Mouse (Mus musculus) bone marrow, adult 2 months (tissue): ENCODE data around the gene Cdh16. TPM values are rescaled to one million over a fixed set of nuclear protein-coding genes. Genes with fewer than 3 reads are reported as not detected.
A peak's percentile ranks its signal among the peaks of the same experiment; 100 is the strongest.

ENCODE experiments used
- H3K27ac ChIP-seq: fragments of 200-500 bp; 2 replicates; pipeline ENCODE4 v1.5.1; 2012; ENCODE audit warnings: low read depth, mild to moderate bottlenecking, control low read depth, inconsistent platforms, low read length; ENCODE audit not compliant: control insufficient read depth, poor library complexity, insufficient read depth
- H3K4me1 ChIP-seq: fragments of 200-500 bp; 2 replicates; pipeline ENCODE4 v1.6.1; 2011; ENCODE audit warnings: low read length; ENCODE audit not compliant: control insufficient read depth, insufficient read depth
- H3K4me3 ChIP-seq: fragments of 200-500 bp; replicated peaks from 2 replicates; pipeline ENCODE3; 2011; ENCODE audit warnings: mild to moderate bottlenecking, low read depth, low read length, control low read depth; ENCODE audit not compliant: control insufficient read depth
- CTCF ChIP-seq: fragments of 200-500 bp; IDR thresholded peaks from 2 replicates; pipeline ENCODE4 v1.5.1; 2011; ENCODE audit warnings: low read length, control low read depth; ENCODE audit not compliant: control insufficient read depth, insufficient read depth
- POLR2A ChIP-seq: fragments of 200-500 bp; IDR thresholded peaks from 2 replicates; pipeline ENCODE4 v1.6.1; 2011; ENCODE audit warnings: low read depth, mild to moderate bottlenecking, control low read depth, low read length, borderline replicate concordance; ENCODE audit not compliant: control insufficient read depth
- WGBS: fragments of 180-500 bp; shearing (Covaris S2); methylation state at CpG from one replicate; pipeline ENCODE4 v1.1.7; 2018; 5-methylcytosine and 5-hydroxymethylcytosine counted together
- polyA plus RNA-seq: library from polyadenylated mRNA; stranded (reverse); fragments of >200 nt; gene quantifications from 2 replicates; pipeline ENCODE4 v1.2.4, GENCODE M21; 2011; ENCODE audit warnings: low replicate concordance; ENCODE audit not compliant: missing spikeins, insufficient read depth, insufficient read length

Cdh16 gene
- polyA plus RNA-seq, 1 experiment = 4.0 TPM

GRCm38 (mm10) chr8:104638010-104638409 lies 13.8 kb upstream of the Cdh16 start:
- 73% methylated on average over 6 of the region's 6 CpGs for WGBS
- Histone ChIP-seq H3K27ac (no peak overlapping the region), H3K4me1 (peaks cover 6% of the 10 kb centered on the region), H3K4me3 (no peak overlapping the region)
- TF ChIP-seq CTCF = no peak
- TF ChIP-seq POLR2A = no peak

GRCm38 (mm10) chr8:104635004-104635710 lies 11.0 kb upstream of the Cdh16 start:
- 81% methylated on average over 3 of the region's 3 CpGs for WGBS
- Histone ChIP-seq H3K4me3 (no peak overlapping the region), H3K4me1 (no peaks in the 10 kb centered on the region), H3K27ac (no peak overlapping the region)
- no peak for TF ChIP-seq POLR2A
- TF ChIP-seq CTCF = no peak

DNA sequence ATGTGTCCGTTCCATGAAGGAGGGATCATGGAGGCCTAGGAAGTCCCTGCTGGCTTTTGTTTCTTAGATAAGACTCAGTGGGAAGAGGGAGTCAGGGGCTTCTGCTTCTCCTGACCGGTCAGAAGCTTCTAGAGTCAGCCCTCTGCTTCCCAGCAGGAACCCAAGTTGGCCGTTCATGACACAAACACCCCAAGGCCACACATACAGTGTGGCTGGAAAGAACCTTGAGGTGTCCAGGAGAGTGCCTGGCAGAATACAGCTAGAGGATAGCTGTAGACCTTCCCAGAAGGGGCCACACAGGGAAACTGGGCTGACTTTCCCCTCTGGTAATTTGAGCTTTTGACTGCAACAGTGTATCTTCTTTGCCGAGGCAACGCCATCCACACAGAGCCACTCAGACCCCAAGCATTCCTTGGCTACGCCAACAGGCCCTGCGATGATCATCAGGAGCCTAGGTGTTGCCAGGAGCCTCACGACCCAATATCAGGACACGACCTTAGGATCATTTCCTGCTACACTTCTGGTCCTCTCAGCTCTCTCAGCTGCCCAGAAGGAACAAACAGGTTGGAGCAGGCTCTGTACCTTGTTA lies 9.1 kb upstream of the Cdh16 start:
- Histone ChIP-seq H3K4me1 (no peaks in the 10 kb centered on the region), H3K4me3 (no peak overlapping the region), H3K27ac (no peak overlapping the region)
- no peak for TF ChIP-seq CTCF
- no peak for TF ChIP-seq POLR2A
- WGBS = 81% methylated on average over 9 of the region's 9 CpGs

DNA sequence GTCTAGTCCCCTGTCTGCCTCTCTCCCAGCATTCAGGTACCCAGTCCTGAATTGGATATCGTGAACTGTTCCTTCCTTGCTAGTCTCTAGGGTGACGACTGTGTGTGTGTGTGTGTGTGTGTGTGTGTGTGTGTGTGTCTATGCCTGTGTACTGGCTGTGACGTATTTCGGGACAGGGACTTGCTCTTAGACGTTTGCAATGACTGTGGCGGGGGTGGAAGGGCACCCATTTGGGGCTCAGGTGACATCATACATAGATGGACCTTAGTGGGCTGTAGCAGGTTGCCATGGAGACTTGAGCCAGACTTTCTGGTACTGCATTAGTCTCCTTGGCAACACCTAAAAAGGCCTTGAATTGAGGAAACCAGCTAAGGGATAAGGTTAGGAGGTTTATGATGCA lies 8.3 kb upstream of the Cdh16 start:
- H3K4me1 ChIP-seq = no peaks in the 10 kb centered on the region
- TF ChIP-seq POLR2A (no peak), CTCF (no peak)
- 62% methylated on average over 6 of the region's 6 CpGs for WGBS
- H3K4me3 ChIP-seq = no peak overlapping the region
- H3K27ac ChIP-seq = no peak overlapping the region

DNA sequence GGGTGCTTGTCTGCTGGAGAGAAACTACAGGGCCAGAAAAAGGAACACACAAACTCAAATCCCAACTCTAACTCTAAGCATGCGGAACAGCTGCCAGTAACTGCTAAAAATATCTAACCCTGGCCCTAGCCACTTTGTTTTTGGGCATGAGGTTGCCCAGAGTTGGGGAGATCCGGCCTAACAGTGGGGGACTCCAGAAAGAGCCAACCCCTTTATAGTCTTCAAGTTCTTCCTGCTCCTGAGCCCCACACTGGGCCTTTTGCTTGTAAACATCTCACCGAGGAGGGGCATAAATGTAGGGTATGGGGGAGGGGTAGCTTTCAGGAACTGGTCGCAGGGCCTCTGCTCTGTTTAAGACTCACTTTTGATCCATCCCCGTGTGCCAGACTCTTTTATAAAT lies 7.8 kb upstream of the Cdh16 start:
- Histone ChIP-seq H3K4me3 (no peak overlapping the region), H3K4me1 (no peaks in the 10 kb centered on the region), H3K27ac (no peak overlapping the region)
- TF ChIP-seq POLR2A = no peak
- TF ChIP-seq CTCF = no peak
- 11% methylated on average over 5 of the region's 5 CpGs for WGBS

- no peak for TF ChIP-seq POLR2A
- no peak for TF ChIP-seq CTCF
- WGBS = 1% methylated on average over 28 of the region's 28 CpGs
These were observed 6.9 kb upstream of the Cdh16 start, which contains the start of gene Rrad for GRCm38 (mm10) chr8:104630981-104631663. TSS of gene Rrad (minus strand) at chr8:104631327.

GRCm38 (mm10) chr8:104630574-104630973 lies 6.4 kb upstream of the Cdh16 start:
- H3K27ac ChIP-seq = no peak overlapping the region
- TF ChIP-seq CTCF (no peak), POLR2A (peak; percentile 5; the same call in 1 of the 2 replicates)
- 3% methylated on average over 36 of the region's 36 CpGs for WGBS
- H3K4me3 ChIP-seq = peak overlapping the region; percentile 61
- no peaks in the 10 kb centered on the region for H3K4me1 ChIP-seq

More at GRCm38 (mm10) chr8:104630981-104631663, 6.9 kb upstream of the Cdh16 start, which contains the start of gene Rrad:
- Histone ChIP-seq H3K4me3 (peak within 1 kb of the TSS; percentile 61), H3K27ac (no peak within 1 kb of the TSS), H3K4me1 (no peaks in the 10 kb centered on the region)

GRCm38 (mm10) chr8:104630111-104630479 lies 5.9 kb upstream of the Cdh16 start:
- no peak overlapping the region for H3K4me3 ChIP-seq
- TF ChIP-seq CTCF = no peak
- TF ChIP-seq POLR2A = no peak
- no peaks in the 10 kb centered on the region for H3K4me1 ChIP-seq
- WGBS = 32% methylated on average over 8 of the region's 8 CpGs
- H3K27ac ChIP-seq = no peak overlapping the region
